Mouse (Mus musculus) layer of hippocampus, adult 9-11 months (tissue): ENCODE measurements around the gene Isg20l2.

Experiments used
- DNase-seq: peaks from one replicate; pipeline ENCODE4 v3.0.0; 2022

Isg20l2 gene

DNA sequence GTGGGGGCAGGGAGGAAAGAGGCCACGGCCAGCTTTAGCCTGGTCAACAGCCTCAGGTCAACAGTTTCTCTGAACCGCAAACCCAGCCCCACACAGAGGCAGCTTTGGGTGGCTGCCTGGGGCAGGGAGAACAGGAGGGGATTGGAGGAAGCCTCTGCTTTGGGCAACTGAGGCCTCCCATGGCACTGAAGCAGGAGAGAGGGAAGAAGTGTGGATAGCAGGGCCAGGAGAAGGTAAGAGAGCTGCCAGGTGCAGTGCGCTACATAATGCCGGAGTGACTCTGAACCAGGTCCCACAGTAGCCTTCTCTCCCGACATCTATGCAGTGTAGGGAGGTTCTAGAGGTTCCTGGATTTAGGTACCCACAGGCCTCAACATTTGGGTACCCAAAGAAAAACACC, 50.6 kb downstream of the Isg20l2 start:
- DNase-seq, result no peak

DNA sequence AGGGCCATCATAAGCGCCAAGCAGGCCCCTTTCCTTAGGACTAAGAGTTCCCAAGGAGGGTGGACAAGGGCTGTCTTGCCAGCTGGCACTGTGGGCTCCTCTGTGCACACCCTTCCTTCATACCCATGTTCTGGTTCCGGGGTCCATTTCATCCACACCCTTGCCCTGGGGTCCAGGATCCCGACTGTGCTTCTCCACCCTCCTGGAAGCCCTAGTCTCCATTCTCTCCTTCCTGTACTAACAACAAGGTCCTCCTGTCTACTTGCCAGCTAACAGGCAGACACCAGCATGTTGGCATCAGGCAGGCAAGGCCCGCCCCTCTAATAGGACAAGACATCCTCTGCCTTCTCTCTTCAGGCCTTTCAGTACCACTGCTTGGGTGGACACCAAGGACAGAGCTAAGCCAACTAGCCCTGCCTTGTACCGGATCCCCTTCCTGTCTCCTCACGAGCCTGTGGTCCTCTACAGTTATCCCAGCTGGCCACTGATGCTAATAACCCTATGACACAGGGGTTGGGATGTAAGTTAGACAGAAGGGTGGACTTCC, 51.2 kb downstream of the Isg20l2 start:
- no peak for DNase-seq

DNA sequence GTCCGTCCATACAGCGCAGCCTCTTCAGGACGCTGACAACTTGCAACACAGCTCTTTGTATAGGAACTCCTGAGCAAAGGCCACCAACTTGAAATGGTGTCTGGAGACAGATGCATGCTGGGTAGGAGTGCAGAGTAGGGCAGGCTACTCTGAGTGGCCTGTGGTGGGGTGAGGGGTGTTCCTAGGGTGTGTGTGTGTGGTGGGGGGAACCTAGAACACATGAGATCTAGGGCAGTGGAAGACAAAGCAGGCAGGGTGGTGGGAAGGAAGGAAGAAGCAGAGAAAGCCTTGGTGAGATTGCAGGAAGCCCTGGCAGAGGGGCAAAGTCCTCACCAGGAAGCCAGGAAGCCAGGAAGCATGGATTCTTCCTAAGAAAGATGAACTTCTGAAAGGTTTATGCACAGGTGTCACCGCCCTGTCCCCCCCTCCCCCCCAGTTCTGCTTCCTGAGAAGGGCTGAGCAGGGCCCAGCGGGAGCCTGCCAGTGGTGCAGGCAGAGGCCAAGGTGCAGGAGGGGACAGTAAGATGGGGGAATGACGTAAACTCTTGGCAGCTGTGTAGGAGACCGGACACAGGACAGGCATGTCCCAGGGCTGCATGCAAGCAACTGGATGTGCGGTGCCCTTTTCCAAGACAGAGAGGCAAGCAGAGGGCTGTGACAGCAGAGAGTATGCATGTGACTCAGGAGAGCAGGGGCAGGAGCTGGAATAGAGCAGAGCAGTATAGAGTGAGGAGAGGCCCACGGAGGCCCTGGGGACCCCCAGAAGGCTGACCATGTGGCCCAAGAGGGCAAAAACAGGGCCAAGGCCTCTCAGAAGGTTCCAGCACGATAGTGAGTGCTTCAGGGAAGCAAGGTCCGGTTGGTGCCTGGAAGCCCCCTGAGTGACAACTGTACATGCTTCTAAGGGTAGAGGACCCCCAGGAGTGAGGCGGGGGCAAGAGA, 52.1 kb downstream of the Isg20l2 start:
- DNase-seq, result no peak

DNA sequence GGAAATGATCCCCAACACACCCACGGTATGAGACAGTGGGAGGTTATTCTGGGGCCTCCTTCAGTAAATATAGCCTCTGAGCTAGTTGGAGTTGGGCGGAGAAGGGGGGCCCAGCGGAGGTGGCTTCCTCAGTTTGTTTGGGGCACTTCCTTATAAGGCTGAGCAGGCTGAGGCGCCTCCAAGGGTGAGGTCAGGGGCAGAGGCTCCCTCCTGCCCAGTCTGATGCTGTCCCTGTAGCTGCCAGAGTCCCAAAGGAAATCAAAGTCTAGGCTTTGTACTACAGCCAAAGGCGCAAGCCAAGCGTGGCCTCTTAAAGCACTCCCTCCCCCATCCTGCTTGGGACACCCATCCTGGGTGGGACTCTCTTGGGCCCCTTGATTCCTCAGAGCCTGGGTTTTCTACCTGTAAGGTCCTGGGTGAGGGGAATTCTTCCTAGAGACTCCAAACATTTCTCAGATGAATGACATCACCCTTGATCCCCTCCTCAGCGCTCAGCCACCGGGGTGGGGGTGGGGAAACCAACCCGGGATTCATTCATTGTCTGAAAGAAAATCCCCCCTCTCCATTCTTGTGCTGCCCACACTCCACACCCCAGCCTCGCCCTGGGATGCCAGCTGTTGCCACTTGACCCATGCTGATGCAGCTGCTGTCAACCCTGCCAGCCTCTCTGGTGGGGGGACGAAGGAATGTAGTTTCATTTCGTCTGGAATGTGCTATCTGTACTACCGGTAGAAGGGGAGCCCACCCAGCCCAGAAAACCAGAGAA, 52.9 kb downstream of the Isg20l2 start:
- DNase-seq, result no peak

DNA sequence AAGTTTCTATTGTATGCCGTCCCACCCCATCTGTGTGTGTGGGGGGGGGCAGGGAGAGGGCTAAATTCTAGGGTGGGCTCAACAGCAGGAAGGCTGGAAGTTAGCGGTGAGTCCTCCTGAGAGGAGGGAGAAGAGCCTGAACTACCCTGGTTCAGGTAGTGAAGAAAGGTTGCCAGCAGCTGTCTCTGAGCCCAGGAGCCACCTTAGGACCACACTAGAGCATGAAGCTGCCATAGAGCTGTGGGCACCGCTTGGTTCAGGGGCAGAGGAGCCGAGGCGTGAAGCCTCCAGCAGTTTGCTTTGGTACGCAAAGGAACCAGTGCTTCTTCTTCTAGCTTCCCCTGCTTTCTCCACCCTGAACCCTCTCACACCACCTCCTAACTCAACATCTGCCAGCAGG, 53.5 kb downstream of the Isg20l2 start:
- no peak for DNase-seq

DNA sequence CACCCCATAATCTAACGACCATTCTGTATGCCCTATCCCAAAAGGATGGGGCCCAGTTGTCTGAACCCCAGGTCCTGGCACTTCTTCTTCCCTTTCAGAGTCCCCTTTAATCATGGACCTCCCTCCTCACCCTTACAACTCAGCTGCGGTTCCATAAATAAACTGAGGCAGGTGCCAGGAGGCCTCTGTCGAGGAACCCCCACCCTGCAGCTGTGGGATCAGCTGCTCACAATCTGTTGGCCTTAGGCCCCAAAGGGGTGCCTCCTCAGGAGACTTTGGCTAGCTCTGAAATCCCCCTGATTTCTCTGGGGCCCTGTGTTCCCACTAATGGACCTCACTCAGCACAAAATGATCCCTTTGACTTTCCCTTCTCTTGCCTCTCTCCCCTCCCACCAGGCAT, 54.0 kb downstream of the Isg20l2 start:
- no peak for DNase-seq

DNA sequence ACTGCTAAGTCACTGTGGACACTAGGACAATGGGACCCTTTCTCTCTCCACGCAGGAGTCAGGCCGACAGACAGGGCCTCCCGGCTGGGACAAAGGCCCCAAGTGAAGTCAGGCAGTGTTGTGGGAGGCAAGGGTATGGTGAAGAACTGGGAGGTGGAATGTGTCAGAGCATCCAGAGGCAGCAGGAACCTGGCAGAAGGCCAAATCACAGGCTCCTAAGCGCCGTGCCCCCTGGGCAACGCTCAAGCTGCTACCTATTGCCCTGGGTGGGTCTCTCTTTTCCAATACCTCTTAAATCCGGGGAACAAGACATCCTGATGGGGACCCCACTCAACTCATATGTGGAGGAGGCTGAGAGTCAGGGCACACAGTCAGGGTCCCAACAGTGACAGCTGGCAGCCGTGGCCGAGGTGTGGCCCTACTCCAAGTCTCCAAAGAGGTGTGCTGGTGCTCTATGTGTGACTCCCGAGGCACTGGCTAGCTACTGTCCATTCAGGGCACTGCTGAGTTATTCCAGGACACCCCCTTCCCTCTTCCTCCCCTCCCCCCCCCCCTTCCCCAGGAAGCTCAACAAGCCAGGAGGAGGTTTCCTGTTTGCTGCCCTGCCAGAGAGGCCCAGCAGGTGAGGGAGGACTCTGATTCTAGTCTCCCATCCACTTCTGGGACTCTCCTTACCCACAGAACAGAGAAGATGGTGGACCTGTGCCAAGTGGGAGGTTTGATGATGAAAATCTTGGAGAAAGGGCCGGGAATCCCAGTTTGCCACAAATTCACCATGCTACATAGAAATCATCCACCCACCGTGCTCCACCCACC, 55.6 kb downstream of the Isg20l2 start:
- DNase-seq, result no peak

DNA sequence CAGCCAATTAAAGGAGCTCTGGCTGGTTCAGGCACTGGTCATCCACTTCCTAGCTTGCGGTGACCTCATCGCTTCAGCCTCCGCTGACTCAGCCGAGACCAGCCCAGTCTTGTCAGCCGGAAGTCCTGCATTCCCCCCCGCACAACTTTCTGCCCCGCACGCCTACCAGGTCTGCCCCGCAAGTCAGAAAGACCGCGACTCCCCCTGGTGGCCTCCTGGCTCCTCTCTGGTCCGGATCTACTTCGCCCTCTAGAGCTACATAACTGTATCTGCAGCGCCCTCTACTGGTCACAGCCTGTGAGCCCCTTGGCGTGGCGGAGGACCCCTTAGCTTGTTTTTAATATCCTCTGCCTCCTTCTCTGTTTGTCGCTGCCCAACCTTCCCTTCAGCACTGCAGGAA, 56.8 kb downstream of the Isg20l2 start:
- peak; percentile 93 for DNase-seq

DNA sequence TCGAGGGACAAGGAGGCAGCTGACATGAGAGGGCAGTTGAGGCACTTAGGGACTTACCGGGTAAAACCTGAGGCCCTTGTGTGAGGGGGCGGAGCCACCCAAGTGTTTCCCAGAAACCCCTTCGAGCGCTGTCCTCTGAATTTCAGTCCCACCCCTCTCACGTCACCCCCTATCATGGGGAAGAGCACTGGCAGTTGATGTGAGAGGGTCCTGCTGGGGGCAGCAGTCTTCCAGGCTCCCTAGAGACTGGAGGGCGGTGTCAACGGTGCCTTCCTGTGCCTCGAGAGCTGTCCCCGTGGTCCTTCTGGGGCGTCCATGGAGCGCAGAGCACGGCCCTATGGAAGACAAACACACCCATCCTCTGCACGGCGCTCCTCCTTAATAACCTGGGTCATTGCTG, 57.5 kb downstream of the Isg20l2 start:
- no peak for DNase-seq

DNA sequence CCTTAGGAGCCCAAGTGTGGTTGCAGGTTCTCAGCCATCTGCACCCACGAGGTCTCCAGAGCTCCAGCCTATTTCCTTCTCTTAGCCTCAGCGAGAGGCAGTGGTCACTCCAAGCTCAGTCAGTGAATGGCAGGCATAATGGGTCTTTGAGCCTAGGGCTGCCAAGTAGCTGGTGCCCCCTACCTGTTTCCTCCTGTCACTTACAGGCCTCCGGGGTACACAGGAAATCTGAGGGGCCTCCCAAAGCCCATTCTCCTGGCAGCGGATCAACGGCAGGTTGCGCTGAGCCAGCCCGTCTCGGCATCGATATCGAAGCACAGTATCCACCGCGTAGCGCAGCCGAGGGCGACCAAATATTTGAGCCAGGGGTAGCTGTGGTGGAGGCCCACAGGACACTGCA, 58.0 kb downstream of the Isg20l2 start:
- DNase-seq, result no peak

DNA sequence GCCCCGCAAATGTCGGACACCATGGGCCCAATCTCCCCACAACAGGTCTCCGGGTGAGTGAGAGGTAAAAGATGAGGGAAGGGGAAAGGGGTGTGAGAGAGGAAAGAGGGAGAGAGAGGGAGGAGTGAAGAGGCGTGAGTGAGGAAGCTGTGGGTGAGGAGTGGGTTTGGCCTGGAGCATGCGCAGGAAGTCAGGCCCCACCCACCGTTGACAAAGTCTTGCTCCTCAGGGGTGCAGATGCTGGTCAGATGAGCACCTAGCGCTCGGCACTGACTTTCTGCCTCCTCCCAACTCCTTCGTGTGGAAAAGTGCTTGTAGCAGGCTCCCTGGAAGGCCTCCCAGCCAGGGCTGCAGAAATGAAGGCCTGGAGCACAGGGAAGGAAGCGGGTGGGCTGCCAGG, 59.8 kb downstream of the Isg20l2 start:
- no peak for DNase-seq
